Mouse (Mus musculus) 416B (cell line): ENCODE measurements around the gene Lgals2.

Experiments used
- DNase-seq: peaks from one replicate; pipeline ENCODE4 v3.0.0; 2011; ENCODE audit warnings: low read depth

Gene Lgals2

DNA sequence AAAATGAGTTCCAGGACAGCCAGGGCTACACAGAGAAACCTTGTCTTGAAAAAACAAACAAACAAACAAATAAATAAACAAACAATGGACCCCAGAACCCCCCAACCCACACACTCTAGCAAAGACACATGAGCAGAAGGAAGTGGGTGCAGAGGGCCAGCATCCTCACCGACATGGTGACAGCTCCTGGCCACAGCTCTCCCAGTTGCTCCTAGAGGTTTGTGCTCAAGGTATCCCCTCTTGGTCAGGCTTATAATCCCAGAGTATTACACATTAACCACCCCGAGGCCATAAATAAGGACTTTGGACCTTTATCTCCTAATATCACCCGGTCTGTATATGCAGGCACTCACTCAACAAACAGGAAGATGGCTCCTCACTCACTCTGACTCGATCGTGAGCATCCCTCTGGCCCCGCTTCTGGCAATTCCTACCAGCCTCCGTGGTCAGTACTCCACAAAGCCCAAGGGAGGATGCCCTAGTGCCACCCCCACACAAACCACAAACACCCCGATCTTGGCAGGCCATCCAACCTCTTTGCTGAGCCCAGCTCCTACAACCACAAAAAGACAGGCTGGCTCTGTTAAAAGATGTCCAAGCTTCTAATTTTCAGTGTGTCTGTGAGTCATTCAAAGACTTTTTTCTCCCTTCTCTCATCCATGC lies at the start of gene Lgals2:
Gene Lgals2, minus strand, starts transcription at position 227 of the 663 bp plus-strand sequence.
- DNase-seq: no peak

DNA sequence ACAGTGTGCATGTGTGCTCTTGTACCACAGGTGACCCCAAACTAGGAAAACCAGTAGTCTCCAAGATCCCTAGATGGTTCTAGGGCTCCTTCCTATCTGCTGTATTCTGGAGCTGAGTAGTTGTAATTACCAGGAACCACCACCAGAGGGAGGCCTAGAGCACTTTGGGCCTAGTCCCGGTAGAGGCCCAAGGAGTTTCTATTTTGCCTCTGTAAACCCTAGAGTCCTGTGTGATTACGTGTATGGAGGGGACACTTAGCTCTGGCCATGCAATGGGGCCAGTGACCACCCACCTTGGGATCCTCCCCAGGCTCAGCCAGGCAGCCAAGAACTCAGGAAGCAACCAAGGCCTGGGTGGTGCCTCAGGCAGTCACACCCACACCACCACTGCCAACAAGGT lies 47.9 kb upstream of the Lgals2 start:
- DNase-seq: peak; percentile 82

GRCm38 (mm10) chr15:78901422-78901789 lies 46.1 kb upstream of the Lgals2 start:
- no peak for DNase-seq

- no peak for DNase-seq
Measured at GRCm38 (mm10) chr15:78900585-78901421, 45.5 kb upstream of the Lgals2 start.

DNA sequence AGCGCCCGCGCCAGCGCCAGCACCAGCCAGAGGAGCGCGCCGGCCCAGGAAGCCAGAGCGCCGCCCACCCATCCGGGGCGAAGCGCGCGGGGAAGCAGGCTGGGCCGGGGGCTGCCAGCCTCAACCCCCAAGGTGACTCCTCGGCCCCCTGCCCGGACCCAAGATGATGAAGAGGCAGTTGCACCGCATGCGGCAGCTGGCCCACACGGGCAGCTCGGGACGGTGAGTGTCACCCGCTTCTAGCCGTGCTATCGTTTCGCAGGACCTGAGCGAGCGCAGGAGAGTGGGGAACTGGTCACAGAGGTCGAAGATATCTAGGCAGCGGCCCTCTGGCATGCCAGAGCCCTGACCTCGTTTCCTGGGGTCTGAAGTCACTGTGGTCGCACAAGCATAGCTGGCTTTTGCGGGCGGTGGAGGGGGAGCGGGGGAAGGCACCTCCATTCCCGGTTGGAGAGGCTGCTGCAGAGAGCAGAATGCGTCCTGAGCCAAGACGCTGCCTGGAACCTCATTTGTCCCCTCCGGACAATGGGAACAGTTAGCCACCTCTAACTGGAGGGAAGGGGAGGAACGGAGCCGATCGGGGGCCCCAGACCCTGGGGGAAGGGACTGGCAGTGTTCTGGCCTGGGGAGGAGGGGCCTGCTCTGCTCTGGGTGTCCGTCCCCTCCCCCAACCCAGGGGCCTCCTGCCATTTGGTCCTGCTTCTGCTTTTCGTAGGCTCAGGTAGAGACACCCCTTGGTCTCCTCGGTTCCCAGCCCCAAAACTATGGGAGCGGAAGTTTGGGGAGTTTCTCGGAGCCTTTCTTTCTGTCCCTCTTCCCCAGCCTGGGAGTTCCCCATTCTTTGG lies 44.6 kb upstream of the Lgals2 start, which contains the start of gene Sh3bp1:
Gene Sh3bp1, plus strand, starts transcription at position 29 of the 845 bp plus-strand sequence.
- DNase-seq: peak; percentile 51

DNA sequence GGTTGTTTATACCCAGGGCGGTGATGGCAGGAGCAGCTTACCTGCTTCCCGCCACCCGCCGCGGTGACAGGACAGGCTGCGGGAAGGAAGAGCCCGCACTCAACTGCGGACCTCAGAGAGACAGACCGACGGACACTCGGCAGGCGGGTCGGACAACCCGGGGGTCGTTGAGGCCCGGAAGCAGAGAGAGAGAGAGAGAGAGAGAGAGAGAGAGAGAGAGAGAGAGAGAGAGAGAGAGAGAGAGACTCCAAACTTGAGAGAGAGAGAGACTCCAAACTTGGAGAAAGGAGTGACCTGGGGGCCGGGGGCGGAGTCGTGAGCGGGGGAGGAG lies 44.0 kb upstream of the Lgals2 start, which contains the start of gene Gm49510:
Gene Gm49510, plus strand, starts transcription at position 259 of the 331 bp plus-strand sequence.
- peak; percentile 61 for DNase-seq

DNA sequence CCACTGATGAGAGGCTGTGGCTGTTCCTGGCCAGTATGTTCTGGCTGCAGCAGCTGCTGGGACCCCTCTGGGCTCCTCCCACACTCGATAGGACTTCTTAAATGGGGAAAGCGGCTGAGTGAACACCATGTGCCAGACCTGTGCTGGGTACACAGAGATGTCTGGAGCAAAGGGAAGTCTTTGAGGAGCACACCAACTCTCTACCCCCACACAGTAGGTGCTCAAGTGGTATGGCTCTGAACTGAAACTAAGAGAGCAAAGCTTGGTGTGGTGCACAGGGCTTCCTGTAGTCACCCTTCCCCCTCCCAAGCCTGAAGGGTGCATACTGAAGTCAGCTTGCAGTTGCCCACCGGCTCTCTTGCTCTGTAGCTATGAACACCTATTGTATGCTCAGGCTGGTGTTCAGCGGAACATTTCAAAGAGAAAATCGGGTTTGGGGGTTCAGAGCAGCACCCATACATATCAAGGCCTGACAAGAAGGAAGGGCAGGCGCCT lies 43.2 kb upstream of the Lgals2 start:
- DNase-seq: no peak

- DNase-seq: peak; percentile 58
Measured at GRCm38 (mm10) chr15:78897488-78897887, 42.2 kb upstream of the Lgals2 start.

GRCm38 (mm10) chr15:78896149-78896548 lies 40.8 kb upstream of the Lgals2 start:
- DNase-seq: peak; percentile 84

- DNase-seq: peak; percentile 60
Measured at GRCm38 (mm10) chr15:78895741-78896140, 40.4 kb upstream of the Lgals2 start.

DNA sequence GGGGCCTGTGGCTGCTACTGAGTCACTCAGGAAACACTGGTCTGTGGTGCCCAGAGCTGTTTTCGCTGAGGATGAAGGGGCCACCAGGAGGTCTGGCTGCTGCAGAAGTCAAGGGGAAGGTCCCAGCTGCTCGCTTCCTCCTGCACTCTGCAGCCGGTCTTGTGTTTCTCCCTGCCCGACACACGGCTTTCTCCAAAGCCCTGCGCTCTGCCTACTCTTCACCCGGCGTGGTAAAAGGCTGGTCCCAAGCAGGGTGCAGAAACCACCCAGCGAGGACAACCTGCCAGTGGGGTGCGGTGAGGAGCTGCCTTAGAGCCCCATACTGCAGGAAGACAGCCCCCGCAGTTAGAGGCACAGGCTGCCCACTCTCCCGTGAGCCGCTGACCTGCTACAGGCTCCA lies 39.4 kb upstream of the Lgals2 start:
- peak; percentile 86 for DNase-seq

DNA sequence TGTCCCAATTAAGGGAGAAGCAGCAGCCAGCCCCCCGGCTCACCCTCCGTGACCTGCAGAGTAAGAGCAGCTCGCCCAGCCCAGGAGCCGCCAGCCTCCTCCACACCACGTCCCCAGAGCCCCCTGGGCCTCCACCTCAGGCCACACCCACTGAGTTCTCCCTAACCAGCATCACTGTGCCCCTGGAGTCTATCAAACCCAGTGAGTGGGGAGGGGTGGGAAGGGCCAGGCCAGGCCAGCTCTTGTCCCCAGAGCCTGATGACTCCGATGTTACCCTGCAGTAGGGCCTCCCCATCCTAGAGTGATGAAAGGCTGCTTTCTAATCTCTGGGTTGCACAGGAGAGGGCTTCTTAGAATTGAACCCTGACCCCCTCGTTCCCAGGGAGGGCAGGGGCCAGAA lies 37.1 kb upstream of the Lgals2 start:
- no peak for DNase-seq

GRCm38 (mm10) chr15:78889401-78889853 lies 34.1 kb upstream of the Lgals2 start:
- no peak for DNase-seq

GRCm38 (mm10) chr15:78881828-78882227 lies 26.5 kb upstream of the Lgals2 start:
- DNase-seq: peak; percentile 31

- DNase-seq: no peak
Measured at GRCm38 (mm10) chr15:78880432-78880831, 25.1 kb upstream of the Lgals2 start.

DNA sequence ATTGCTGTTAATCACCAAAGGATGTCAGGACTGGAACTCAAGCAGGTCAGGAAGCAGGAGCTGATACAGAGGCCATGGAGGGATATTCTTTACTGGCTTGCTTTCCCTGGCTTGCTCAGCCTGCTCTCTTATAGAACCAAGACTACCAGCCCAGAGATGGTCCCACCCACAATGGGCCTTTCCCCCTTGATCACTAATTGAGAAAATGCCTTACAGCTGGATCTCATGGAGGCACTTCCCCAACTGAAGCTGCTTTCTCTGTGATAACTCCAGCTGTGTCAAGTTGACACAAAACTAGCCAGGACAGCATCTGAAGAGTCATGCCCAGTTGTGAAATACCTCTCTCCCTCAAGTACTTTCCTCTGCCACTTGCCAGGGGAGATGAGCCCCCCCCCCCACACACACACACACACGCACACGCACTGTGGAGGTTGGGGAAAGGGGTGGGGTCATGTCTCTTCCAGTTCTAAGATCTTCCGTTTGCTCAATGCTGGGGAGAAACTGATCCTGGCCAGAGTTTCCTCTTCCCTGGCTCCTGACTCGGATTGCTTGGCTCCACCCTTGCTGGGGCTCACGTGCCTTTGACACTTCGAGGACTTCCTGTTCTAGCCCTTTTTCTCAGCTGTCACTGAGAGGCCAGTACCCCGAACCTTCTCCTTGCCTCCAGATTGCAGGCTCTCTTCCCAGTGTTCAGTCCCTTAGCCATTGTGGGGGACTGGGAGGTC lies 23.6 kb upstream of the Lgals2 start:
- DNase-seq: peak; percentile 84

DNA sequence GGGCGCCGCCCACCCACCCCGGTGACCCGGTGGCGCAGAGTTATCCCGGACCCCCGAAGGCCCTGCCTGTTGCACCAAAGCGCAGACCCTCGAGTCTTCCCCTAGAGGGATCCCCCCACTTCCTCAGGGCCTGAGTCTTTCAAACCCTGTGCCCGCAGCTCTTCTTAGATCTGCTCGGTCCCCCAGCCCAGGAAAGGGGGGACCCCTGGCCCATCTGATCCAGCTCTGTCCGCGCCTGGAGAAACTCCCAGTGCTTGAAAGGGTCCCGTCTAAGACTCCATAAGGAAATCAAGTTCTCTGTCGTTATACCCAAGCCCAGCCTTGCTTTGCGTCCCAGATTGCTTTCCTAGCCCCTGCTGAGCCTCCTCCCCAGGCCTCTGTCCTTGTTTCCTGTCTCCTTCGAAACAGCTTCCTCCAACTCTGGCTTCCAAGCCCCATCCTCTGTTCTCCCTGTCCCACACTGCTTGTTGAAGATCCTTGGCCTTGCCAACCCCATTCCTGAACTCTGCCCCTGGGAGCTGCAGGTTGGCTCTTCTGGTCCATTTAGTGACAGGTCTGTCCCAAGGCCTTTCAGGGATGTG lies 22.6 kb upstream of the Lgals2 start:
- DNase-seq: peak; percentile 36

DNA sequence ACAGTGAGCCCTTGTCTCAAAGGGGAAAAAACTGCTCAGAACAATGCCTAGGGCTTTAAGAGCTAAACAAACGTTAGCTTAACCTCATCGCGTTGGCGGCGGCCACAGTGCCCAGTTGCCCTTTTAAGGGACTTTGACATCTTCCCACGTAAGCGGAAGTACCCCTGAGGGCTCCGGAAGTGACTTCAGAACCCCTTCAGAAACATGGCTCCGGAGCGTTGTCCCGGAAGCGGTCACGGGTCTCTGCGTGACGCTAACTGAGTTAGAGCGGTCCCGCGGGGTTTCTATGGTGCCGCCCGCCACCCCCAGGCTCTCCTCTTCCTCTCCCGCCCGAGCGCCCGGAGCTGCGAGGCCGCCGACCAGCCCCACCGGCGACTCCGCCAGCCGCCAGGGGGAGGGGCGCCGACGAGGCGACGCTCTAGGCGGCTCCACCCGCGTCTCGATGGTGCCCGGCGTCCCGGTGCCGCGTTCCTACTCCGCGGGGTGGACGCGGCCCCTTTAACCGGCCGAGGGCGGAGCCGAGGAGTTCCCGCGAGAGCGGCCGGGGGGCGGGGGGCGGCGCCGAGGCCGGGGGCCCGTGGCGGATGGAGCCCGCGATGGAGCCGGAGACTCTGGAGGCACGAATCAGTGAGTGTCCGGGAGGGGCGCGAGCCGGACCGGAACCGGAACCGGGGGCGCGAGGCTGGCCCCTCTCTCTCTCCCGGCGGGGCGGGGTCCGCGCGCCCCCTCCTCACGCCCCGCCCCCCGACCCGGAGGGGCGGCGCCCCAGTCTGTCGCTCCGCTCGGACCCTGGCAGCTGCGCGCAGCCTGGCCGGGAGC lies 21.9 kb upstream of the Lgals2 start, which contains the start of gene Gga1:
Gene Gga1, plus strand, starts transcription at position 200 of the 819 bp plus-strand sequence.
- DNase-seq: peak; percentile 98

DNA sequence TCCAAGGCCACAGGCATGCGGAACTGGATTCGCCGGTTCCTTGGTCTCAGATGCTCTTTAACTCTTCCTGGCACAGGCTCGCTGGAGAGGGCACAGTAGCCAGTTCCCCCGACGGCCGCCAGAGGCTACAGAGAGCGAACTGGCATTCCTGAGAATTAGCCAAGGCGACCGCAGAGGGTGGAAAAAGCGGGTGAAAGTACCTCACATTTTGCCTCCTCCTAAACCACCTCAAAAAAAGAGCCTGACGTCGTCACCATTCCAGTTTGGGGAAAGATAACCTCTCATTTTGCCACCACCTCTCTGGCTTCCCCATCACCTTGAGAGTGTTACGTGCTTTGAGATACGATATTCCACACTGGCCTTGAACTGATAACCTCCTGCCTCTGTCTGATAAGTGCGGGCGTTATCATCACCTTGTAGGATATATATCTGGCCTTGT lies 20.9 kb upstream of the Lgals2 start:
- DNase-seq: peak; percentile 82

- no peak for DNase-seq
Measured at GRCm38 (mm10) chr15:78875537-78875936, 20.2 kb upstream of the Lgals2 start.
